Mouse (Mus musculus) embryonic fibroblast, embryonic 13.5 days (primary cell): ENCODE data around the gene Rundc1.

ENCODE experiments used
- CTCF ChIP-seq: IDR thresholded peaks from 2 replicates; pipeline ENCODE4 v1.5.1; 2011; ENCODE audit warnings: mild to moderate bottlenecking, control low read depth, low read length, moderate library complexity, borderline replicate concordance; ENCODE audit not compliant: insufficient read depth
- POLR2A ChIP-seq: IDR thresholded peaks from 2 replicates; pipeline ENCODE4 v1.6.1; 2011; ENCODE audit warnings: low read depth, mild to moderate bottlenecking, control low read depth, low read length, moderate library complexity

GRCm38 (mm10) chr11:101442127-101442693, 17.3 kb downstream of the Rundc1 start, which contains the start of gene Rpl27:
- TF ChIP-seq CTCF: peak; percentile 36; the same call in 1 of the 2 replicates
- peak; percentile 86 for TF ChIP-seq POLR2A
